Mouse (Mus musculus) midbrain, embryonic 16.5 days (tissue): ENCODE results near the gene Vwa8. TPM values are rescaled to one million over a fixed set of nuclear protein-coding genes. Genes with fewer than 3 reads are reported as not detected.
"Not testable (repeated sequence)": the region's sequence is repeated elsewhere in the genome, so short reads cannot be mapped to it uniquely, and the experiment has no call there.

Experiments used
- ATAC-seq: fragments of 200-750 bp; cut with Nextera tagmentation; 2 replicates; pipeline ENCODE4 v1.8.0; 2017; ENCODE audit warnings: moderate TSS enrichment
- H3K27ac ChIP-seq: fragments of 300-500 bp; sonication (generic); 2 replicates; pipeline ENCODE4 v1.5.1; 2014; ENCODE audit warnings: mild to moderate bottlenecking, low read length, mixed read lengths
- H3K27me3 ChIP-seq: fragments of 300-500 bp; sonication (generic); 2 replicates; pipeline ENCODE4 v1.6.1; 2014; ENCODE audit warnings: low read depth, low read length, mixed read lengths; ENCODE audit not compliant: control insufficient read depth, insufficient read depth
- H3K36me3 ChIP-seq: fragments of 300-500 bp; sonication (generic); 2 replicates; pipeline ENCODE4 v1.6.1; 2014; ENCODE audit warnings: mild to moderate bottlenecking, low read length, moderate library complexity, mixed read lengths; ENCODE audit not compliant: control insufficient read depth, insufficient read depth
- H3K4me1 ChIP-seq: fragments of 300-500 bp; sonication (generic); 2 replicates; pipeline ENCODE4 v1.6.1; 2014; ENCODE audit warnings: mild to moderate bottlenecking, low read length, mixed read lengths; ENCODE audit not compliant: control insufficient read depth, insufficient read depth
- H3K4me2 ChIP-seq: fragments of 300-500 bp; sonication (generic); 2 replicates; pipeline ENCODE4 v1.6.1; 2014; ENCODE audit warnings: mild to moderate bottlenecking, low read length, mixed read lengths
- H3K4me3 ChIP-seq: fragments of 300-500 bp; sonication (generic); 2 replicates; pipeline ENCODE4 v1.5.1; 2014; ENCODE audit warnings: low read depth, mild to moderate bottlenecking, low read length, moderate library complexity, mixed read lengths
- H3K9ac ChIP-seq: fragments of 300-500 bp; sonication (generic); 2 replicates; pipeline ENCODE4 v1.6.1; 2014; ENCODE audit warnings: low read depth, low read length, mixed read lengths
- H3K9me3 ChIP-seq: fragments of 300-500 bp; sonication (generic); replicated peaks from 2 replicates; pipeline ENCODE4 v1.6.1; 2014; ENCODE audit warnings: mild to moderate bottlenecking, low read length, mixed read lengths; ENCODE audit not compliant: control insufficient read depth, poor library complexity, severe bottlenecking
- WGBS: fragments of 180-500 bp; shearing (Covaris S2); extraction: QIAGEN DNeasy Blood & Tissue Kit; methylation state at CpG from one replicate; pipeline ENCODE4 v1.1.7; 2014; 5-methylcytosine and 5-hydroxymethylcytosine counted together
- polyA plus RNA-seq: library from polyadenylated mRNA; unstranded; fragments of >200 nt; fragmentation: Nextera tagmentation; extraction: Ambion mirVana; gene quantifications from 2 replicates; pipeline ENCODE4 v1.2.1, GENCODE M21; 2015

Gene Vwa8
- polyA plus RNA-seq, 1 experiment from 2014 or later, result 7.3 TPM

DNA sequence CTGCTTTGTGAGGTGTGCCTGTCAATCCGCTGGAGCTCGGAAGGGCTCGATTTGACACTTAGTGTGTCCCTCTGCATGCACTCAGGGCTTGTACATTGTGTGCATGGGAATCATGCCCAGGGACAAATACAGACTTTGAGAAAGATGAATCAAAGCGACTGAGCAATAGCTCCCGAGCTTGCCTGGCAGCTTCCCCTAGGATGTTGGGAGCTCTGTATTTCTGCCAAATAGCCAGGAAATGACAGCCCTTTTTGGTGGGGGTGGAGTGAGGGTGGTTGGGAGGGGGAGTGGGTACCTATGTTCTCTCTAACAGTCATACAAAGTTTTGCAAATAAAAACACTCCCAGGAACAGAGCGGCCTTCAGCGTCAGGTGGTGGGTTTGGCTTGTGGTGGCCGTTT is 138.7 kb downstream of the Vwa8 start:
- Histone ChIP-seq H3K9me3 (no peaks in the 10 kb centered on the region), H3K27me3 (no peaks in the 10 kb centered on the region), H3K9ac (no peak overlapping the region), H3K27ac (no peak overlapping the region), H3K4me3 (no peak overlapping the region), H3K36me3 (no peaks in the 10 kb centered on the region), H3K4me2 (no peak overlapping the region), H3K4me1 (no peaks in the 10 kb centered on the region; the same call in 1 of the 2 replicates)
- ATAC-seq, result no peak
- WGBS, result 88% methylated on average over 8 of the region's 8 CpGs

GRCm38 (mm10) chr14:78992456-78992855 is 143.6 kb downstream of the Vwa8 start:
- H3K4me2 ChIP-seq, result no peak overlapping the region
- WGBS, result 86% methylated on average over 4 of the region's 4 CpGs
- H3K27ac ChIP-seq, result no peak overlapping the region
- H3K9ac ChIP-seq, result no peak overlapping the region
- H3K4me1 ChIP-seq, result no peaks in the 10 kb centered on the region
- no peaks in the 10 kb centered on the region for H3K9me3 ChIP-seq
- no peak for ATAC-seq
- H3K27me3 ChIP-seq, result no peaks in the 10 kb centered on the region
- H3K36me3 ChIP-seq, result no peaks in the 10 kb centered on the region
- no peak overlapping the region for H3K4me3 ChIP-seq

- Histone ChIP-seq H3K9ac (no peak overlapping the region), H3K4me2 (no peak overlapping the region), H3K27me3 (no peaks in the 10 kb centered on the region), H3K4me3 (no peak overlapping the region), H3K9me3 (no peaks in the 10 kb centered on the region), H3K4me1 (no peaks in the 10 kb centered on the region), H3K36me3 (no peaks in the 10 kb centered on the region), H3K27ac (no peak overlapping the region)
- 81% methylated on average over 4 of the region's 4 CpGs for WGBS
- no peak for ATAC-seq
Measured at GRCm38 (mm10) chr14:78993515-78993914, 144.7 kb downstream of the Vwa8 start.

DNA sequence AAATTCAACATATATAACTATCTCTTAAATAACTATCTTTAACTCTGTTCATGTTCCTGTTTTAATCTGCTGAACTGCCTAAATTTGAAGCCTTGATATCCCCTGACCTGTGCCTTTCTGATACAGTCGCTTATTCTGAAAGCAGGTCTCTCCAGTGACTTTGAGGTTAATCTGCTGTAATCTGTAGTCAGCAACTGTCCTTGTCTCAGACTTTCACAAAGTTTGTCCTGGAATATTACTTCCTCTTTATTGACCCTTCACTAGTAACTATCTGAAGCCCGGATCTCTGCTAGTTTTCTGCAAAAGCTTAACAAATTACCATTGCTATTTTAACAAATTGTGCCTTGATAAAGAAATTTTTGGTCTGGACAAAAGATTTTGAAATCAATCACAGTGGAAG is 147.5 kb downstream of the Vwa8 start:
- H3K4me2 ChIP-seq, result no peak overlapping the region
- no peaks in the 10 kb centered on the region for H3K36me3 ChIP-seq
- H3K9ac ChIP-seq, result no peak overlapping the region
- H3K27me3 ChIP-seq, result no peaks in the 10 kb centered on the region
- H3K9me3 ChIP-seq, result no peaks in the 10 kb centered on the region
- H3K4me1 ChIP-seq, result no peaks in the 10 kb centered on the region
- WGBS, result 99% methylated on average over 2 of the region's 2 CpGs
- no peak overlapping the region for H3K27ac ChIP-seq
- ATAC-seq, result no peak
- H3K4me3 ChIP-seq, result no peak overlapping the region

- no peak overlapping the region for H3K4me3 ChIP-seq
- H3K27me3 ChIP-seq, result no peaks in the 10 kb centered on the region
- no peaks in the 10 kb centered on the region for H3K36me3 ChIP-seq
- H3K9me3 ChIP-seq, result no peaks in the 10 kb centered on the region
- ATAC-seq, result no peak
- H3K9ac ChIP-seq, result no peak overlapping the region
- no peak overlapping the region for H3K4me2 ChIP-seq
- no peak overlapping the region for H3K27ac ChIP-seq
- WGBS, result 75% methylated on average over 1 of the region's 1 CpGs
- no peaks in the 10 kb centered on the region for H3K4me1 ChIP-seq
Measured at GRCm38 (mm10) chr14:79003576-79003975, 154.7 kb downstream of the Vwa8 start.

- H3K4me1 ChIP-seq, ATAC-seq, H3K4me3 ChIP-seq, H3K9ac ChIP-seq, H3K36me3 ChIP-seq, H3K27me3 ChIP-seq, H3K27ac ChIP-seq, H3K4me2 ChIP-seq, H3K9me3 ChIP-seq: not testable (repeated sequence)
- 79% methylated on average over 5 of the region's 5 CpGs for WGBS
Measured at GRCm38 (mm10) chr14:79017710-79018109, 168.9 kb downstream of the Vwa8 start.

GRCm38 (mm10) chr14:79018564-79018963 is 169.7 kb downstream of the Vwa8 start:
- 80% methylated on average over 4 of the region's 4 CpGs for WGBS

GRCm38 (mm10) chr14:79021725-79022124 is 172.9 kb downstream of the Vwa8 start:
- peaks cover 4% of the 10 kb centered on the region for H3K4me1 ChIP-seq
- H3K27me3 ChIP-seq, result no peaks in the 10 kb centered on the region
- no peak overlapping the region for H3K4me3 ChIP-seq
- no peak for ATAC-seq
- no peaks in the 10 kb centered on the region for H3K9me3 ChIP-seq
- H3K4me2 ChIP-seq, result no peak overlapping the region
- H3K27ac ChIP-seq, result 0 out of 2 replicates have a peak overlapping the region, but pooled peaks have one; percentile 2
- 0 out of 2 replicates have a peak, but pooled peaks cover 2% of the 10 kb centered on the region for H3K36me3 ChIP-seq
- H3K9ac ChIP-seq, result no peak overlapping the region
- 12% methylated on average over 7 of the region's 7 CpGs for WGBS

More at GRCm38 (mm10) chr14:79018564-79018963, 169.7 kb downstream of the Vwa8 start:
- Histone ChIP-seq H3K4me1 (peaks cover 4% of the 10 kb centered on the region), H3K27ac (no peak overlapping the region), H3K4me3 (no peak overlapping the region), H3K27me3 (no peaks in the 10 kb centered on the region), H3K36me3 (0 out of 2 replicates have a peak, but pooled peaks cover 2% of the 10 kb centered on the region), H3K9me3 (no peaks in the 10 kb centered on the region), H3K9ac (no peak overlapping the region), H3K4me2 (no peak overlapping the region)
- no peak for ATAC-seq

DNA sequence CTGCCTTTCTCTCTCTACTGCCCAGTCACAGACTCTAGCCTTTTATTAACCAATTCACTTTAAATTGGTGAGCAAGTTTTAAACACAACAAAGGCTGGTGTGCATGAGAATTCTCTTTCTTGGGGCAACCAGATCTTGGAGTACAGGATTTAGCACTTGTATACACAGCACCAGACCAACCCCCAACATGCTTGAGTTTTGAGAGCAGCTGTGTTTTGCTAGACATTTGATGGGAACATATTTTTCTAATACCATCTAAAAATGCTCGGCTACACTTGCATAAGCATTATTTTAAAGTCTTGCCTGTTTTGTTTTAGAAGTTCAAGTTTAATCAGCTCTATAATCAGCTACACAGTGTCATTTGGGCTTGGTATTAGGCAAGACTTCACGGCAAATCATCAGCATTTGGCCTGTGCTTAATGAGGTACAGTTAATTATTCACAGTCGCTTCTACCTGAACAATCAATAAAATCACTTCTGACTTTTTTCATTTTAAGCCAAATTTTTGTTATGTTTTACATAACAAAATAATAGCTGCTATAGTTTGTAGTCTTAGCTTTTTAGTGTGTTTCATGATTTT is 180.2 kb downstream of the Vwa8 start:
- no peaks in the 10 kb centered on the region for H3K27me3 ChIP-seq
- H3K9me3 ChIP-seq, result no peaks in the 10 kb centered on the region
- no peak for ATAC-seq
- H3K4me3 ChIP-seq, result no peak overlapping the region
- 87% methylated on average over 3 of the region's 3 CpGs for WGBS
- no peaks in the 10 kb centered on the region for H3K4me1 ChIP-seq
- no peaks in the 10 kb centered on the region for H3K36me3 ChIP-seq
- H3K4me2 ChIP-seq, result no peak overlapping the region
- H3K27ac ChIP-seq, result no peak overlapping the region
- H3K9ac ChIP-seq, result no peak overlapping the region
